Mouse (Mus musculus): ENCODE data around the gene Ranbp3.
"Not testable (repeated sequence)": the region's sequence is repeated elsewhere in the genome, so short reads cannot be mapped to it uniquely, and the experiment has no call there.

Ranbp3 gene

DNA sequence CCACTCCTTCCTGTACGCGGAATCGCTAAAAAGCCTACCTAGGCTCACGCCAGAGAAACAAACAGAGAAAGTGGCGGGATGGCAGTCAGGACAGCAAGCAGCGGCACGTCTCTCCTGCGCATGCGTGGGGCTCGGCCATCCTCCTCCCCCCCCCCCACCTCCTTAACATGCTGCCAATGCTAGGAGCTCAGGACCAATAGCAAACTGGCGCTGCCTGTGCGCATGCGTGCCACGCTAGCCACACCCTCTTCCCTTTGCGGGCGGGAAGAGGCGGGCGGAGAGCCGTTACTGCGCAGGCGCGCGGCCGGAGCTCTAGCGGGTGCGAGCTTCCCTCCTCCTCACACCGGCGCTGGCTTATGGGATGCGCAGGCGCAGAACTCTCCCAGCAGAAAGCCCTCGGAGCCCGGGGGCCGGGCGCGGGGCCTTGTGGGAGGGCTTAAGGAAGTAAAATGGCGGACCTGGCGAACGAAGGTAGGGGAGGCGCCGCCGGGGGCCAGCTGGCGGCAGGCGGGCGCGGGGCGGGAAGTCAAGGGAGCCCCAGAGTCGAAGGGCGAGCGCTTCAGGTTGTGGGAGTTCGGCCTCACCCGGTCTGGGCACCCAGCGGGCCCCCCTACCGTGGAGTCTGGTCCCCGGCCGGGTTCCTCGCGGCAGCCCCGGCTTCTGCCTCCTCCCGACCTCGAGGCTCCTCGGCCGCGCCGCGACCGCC is at the start of gene Ranbp3:
Ranbp3 (plus strand) TSS at position 354 of the 706 bp plus-strand sequence.
- peak; percentile 99 for DNase-seq

DNA sequence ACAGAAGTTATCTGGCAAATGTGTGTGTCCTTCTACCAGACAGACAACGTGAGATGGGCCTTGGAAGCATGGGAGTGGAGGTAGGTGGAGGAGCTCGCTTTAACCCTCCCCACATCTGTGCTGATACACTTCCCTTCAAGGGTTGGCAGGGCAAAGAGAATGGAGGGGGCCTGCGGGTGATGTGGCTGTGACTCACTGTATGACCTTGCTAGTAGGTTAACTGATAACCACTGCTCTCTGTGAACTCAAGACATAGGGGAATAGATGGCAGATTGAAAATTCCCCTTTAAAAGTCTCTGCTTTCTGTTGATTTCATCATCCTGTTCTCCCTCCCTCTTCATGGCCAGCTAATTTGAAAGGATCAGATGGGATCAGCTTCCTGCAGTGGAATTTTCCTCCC is 47.6 kb upstream of the Ranbp3 start:
- no peak for DNase-seq

DNA sequence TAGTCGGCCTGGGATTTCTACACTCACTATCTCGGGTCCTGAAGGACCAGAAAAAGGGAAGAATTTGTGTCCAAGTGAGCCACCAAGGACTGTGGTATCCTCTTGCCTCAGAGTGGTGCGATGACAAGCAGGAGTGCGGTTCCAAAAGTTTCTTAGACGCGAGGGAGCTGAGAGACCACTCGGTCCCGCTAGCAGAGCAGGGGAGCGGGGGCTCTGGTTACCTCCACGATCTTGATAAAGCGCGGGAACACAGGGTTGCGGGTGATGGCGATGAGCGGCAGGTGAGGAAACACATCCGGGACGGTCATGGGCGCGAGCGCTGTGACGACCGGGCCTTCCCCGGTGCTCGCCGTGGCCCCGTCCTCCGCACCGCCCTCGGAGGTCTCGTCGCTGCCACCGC is 46.8 kb upstream of the Ranbp3 start:
- no peak for DNase-seq

DNA sequence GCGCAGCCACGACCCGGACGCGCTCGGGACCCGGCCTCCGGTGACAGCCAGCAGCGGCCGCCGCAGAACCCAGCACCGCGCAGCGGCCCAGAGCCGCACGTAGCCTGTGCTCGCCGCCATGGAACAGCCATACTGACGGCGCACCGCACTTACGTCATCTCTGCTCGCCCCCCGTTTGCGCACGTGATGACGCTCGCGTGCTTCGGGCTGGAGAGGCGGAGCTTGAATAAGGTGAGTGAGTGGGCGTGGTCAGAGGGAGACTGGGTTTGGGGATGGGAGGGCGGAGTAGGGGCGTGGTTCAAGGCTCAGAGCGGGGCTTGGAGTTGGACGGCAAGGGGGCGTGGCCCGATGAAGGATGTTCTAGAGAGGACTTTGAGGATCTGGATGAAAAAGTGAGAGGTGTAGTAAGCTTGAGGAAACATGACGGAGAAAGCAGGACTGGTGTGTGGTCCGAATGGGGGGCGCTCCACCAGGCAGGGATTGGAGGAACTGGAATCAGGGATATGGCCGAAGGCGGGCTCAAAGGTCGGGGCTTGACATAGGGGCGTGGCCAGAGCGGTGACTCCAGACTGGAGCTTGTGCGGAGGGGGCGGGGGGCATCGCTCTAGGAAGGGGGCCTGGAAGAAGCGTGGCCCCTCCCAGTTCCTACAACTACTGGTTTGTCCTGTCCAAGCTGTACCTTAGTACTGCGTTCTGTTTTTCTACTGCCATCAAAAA is 46.2 kb upstream of the Ranbp3 start, which contains the start of gene Lonp1:
Lonp1 (minus strand) TSS at position 134 of the 717 bp plus-strand sequence.
- peak; percentile 95 for DNase-seq

DNA sequence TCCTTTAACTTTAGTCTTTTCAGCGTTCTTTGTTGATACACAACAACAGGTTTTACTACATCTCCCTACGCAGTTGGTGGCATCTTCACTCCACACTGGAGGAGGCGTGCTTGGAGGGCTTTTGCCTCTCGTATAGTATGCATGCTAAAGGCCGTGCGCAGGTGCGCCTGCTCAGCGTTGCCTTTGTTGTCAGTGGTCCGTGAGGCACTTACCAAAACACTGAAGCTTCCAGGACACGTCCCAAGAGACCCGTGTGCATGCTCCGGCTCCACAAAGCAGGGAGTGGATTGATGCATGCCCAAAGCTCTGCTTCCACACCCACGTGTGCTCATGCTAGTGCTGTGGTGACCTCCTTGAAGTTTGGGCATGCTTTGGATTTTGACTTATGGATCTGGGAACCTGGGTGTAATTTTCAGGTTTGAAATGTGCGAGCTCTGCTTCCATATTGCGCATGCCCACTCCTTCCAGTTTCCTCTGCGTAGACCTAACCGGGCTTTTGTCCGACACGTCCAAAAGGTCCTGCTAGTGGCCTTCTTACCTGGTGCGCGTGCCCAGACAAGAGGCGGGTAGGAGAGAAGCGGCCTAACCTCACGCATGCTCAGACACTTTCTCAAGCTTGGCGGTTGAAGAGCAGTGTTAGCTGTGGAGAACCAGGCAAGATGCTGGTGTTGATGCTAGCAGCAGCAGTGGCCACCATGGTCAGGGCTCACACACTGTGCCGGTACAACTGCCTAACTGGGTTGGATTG is 45.4 kb upstream of the Ranbp3 start, which contains the start of gene Catsperd:
Catsperd (plus strand) TSS at position 614 of the 748 bp plus-strand sequence.
- no peak for DNase-seq

DNA sequence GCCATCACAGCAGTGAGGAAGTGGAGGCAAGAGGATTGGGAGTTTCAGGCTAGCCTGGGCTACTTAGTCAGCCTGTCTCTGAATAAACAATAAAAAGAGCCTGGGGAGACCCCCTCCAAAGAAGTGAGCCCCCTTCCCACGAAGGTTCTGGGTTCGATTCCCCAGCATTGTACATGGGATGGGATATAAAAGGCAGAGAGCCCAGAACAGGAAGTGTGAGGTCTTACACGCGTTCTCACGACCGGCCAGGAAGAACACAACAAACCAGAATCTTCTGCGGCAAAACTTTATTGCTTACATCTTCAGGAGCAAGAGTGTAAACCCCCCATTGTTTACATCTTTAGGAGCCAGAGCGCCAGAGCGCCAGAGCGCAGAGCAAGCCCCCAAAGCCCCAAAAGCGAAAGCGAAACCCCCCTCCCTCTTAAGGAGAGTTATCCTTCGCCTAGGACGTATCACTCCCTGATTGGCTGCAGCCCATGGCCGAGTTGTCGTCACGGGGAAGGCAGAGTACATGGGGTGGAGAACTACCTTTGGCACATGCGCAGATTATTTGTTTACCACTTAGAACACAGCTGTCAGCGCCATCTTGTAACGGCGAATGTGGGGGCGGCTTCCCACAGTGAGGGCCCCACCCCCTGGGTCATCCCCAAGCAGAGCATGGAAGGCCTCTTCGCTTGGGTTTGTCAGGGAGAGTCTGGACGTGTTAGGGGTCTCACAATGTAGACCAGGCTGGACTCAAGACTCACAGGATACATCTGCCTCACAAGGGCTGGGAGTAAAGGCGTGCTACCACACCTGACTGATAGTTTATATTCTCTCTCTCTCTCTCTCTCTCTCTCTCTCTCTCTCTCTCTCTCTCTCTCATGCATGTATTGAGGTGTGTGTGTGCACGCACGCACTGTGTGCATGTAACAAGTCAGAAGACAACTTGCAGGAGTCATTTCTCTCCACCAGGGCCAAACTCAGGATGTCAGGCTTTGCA is 43.0 kb upstream of the Ranbp3 start:
- DNase-seq: not testable (repeated sequence)

DNA sequence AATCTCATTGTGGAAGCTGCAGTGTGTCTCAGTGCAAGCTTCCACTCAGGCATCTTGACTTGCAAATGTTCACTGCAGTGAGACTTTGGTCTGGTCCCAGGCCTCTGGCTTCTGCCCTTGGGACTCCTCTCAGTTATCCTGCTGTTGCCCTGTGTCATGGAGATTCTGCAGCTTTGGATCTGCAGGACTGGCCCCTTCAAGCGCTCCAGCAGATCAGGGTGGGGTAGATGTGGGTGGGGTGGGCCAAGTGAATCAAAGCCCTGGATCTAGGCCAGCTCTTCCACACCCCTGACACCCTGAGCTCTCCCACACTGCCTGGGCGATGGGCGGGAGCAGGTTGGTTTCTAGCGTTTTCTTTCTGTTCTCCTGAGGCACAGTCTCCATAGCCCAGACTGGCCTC is 41.3 kb upstream of the Ranbp3 start:
- DNase-seq: no peak

DNA sequence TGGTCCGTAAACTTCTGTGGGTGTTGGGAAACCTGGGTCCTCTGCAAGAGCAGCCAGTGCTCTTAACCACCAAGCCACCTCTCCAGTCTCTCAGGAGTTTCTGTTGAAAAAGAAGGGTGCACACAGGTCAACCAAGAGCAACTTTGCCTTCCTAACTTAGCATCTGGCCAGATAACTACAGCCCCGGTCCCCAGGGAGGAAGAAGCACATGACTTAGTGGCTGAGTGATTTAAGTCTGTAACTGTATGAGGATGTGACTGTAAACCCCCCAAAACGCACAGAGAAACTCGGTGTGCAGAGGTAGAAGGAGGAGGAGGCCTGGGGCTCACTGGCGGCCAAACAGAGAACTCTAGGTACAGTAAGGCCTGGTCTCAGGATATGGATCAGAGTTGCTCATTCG is 39.1 kb upstream of the Ranbp3 start:
- DNase-seq: no peak

DNA sequence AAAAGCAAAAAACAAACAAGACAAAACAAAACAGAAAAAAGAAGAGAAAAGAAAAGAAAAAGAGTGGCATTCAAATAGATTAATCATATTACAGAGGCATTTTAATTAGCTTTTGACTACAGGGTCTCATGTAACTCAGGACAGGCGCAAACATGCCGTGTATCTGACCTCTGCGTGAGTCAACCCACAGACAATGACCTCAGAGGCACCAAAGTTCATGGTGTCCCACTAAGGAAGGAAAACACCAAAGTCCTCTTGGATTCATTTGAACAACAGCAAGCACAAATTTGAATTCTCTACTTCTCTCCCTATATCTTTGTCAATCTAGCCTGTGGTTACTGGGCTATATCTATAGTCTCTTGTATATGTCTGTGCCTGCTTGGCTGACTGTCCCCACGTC is 29.9 kb upstream of the Ranbp3 start:
- no peak for DNase-seq

DNA sequence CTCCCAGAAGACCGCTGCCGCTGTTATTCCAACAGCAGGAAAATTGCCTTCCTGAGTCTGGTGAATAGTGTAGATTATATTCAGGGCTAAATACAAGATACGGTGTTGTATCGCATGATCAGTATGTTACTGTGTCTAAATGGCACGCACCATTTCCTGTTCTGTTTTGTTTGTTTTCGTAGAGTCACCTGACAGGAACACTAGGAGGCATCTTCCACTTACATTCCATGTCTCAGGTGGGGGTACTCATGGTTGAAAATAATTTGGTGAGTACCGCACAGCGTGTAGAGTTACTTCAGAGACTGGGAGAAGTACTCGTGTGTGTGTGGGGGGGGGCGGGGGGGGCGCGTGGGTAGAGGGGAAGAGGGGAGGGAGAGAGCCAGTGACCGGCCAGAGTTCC is 25.5 kb upstream of the Ranbp3 start:
- no peak for DNase-seq

DNA sequence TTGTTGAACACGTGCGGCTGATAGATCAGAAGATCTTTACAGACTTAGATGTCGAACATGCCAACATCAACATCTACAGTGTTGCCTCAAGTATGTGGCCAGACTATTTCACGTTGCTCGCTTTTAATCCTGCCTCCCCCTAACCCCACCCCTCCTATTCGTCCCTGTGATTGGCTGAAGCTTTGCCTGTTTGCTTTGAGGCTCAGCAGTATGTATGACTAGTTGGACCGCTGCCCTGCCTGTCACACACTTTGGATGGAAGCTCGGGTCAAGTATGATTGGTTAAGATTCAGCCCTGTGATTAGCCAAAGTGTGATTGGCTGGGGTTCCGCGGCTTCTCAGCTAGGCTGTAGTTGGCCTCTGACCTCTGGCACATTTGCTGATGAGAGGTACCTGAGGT is 21.3 kb upstream of the Ranbp3 start:
- no peak for DNase-seq

DNA sequence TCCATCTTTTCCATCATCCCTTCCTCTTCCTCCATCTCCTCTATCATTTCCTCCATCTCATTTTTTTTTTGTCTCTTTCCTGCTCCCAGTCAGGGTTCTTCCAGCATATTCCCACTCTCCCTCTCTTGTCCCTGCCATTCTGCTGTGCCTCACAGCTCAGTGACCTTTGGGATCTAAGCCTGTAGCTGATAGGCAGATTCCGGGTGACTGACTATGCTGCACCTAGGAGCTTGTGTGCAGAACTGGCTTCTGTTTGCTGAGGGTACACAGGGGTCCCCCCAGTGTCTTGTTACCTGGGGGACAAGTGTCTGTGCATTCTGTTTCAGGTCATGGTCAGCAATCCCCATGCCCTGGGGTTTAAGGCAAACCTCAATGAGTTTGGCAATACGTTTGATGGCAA is 18.3 kb upstream of the Ranbp3 start:
- no peak for DNase-seq

DNA sequence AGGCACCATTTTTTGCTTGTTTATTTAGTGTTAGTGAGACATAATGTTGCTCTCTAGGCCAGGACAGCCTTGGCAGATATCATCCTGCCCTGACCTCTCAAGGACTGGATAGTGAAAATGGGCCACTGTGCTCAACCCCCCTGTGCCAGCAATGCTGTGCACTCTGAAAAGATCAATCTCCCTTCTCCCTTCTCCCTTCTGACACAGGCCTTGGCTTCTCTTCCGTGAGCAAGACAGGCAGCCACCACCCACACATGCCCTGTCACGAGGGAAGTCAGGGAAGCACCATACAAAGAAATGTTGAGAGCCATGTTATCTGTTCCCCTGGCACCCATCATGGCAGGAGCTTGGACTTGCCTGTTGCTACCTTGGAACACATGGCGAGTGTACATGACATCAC is 17.8 kb upstream of the Ranbp3 start:
- no peak for DNase-seq

DNA sequence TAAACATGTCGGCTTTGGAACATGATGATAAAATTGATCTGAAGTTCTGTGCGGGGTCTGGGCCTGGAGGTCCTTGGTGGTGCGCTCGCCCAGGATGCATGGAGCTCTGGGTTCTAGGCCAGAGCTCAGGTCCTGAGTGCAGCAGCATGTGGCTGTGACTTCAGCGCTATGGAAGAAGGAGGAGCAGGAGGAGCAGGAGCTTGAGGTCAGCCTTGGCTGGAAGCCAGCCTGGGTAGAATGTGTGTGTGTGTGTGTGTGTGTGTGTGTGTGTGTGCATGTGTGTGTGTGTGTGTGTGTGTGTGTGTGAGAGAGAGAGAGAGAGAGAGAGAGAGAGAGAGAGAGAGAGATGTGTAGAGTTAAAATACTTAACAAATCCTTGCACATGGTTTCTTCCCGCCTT is 16.9 kb upstream of the Ranbp3 start:
- no peak for DNase-seq

DNA sequence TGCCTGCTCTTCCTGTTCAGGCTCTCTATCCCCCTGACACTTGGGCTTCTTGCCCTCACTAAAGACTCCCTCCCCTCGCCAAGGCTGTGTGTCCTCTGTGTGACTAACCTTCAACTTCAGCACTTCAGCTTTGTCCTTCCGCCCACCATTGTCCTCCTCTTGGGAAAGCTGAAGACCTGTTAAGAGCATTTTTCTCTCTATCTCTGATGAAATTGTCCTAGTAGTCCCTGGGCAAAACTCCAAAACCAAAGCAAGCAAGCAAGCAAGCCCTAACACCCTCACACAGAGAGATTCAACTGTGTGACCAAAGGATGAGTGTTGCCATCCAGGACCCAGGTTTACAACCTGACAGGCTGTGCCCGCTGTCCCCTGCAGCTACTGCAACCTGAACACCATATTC is 9.4 kb upstream of the Ranbp3 start:
- DNase-seq: no peak

DNA sequence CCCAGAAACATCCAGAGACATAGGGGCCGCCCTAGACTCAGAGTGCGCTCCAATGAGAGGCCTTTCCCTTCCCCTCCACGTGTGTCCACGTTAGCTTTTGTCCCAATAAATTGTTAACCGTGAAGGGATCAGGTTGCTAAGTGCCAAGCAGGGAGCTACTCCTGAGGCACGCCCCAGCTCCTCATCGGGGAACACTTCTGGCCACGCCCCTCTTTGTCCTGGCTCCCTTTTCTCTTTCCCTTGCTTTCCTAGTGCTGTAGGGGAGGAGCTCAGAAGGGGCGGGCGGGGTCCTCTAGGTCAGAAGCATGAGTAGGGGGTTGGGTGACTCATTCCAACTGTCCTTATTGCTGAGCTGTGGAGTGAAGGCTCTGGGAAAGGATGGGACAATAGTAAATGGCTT is 8.8 kb upstream of the Ranbp3 start:
- no peak for DNase-seq

DNA sequence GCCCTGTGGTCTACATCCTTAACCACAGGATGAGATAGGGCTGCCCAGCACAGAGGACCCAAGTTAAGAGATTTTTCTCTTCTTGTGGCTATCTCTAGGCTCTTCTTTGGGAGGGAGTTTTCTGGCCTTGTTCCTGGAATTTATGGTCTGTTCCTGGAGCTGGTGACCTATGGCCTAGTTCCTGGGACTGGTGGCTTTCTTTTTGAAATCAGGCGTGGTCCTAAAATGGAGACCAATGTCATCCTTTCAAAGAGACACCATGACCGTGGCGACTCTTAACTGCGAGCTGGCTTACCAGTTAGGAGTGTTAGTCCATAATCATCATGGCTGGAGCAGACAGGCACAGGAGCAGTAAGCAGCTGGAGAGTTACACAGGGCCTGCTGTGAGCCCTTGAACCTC is 6.7 kb upstream of the Ranbp3 start:
- DNase-seq: no peak

DNA sequence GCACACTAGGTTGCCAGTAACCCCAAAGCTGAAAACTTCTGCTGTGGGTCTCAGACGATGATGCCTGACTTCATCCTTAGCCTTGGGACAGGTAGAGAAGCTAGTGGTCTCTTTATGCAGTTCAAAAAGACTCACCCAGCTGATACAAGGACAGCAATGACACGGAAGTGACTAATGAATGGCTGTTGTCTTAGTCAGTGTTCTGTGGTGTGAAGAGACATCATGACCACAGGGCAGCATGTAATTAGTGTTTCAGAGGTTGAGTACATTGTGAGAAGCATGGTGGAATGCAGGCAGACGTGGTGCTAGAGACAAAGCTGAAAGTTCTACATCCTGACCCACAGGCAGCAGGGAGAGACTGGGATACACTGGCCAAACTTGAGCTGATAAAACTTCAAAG is 5.5 kb upstream of the Ranbp3 start:
- DNase-seq: no peak

DNA sequence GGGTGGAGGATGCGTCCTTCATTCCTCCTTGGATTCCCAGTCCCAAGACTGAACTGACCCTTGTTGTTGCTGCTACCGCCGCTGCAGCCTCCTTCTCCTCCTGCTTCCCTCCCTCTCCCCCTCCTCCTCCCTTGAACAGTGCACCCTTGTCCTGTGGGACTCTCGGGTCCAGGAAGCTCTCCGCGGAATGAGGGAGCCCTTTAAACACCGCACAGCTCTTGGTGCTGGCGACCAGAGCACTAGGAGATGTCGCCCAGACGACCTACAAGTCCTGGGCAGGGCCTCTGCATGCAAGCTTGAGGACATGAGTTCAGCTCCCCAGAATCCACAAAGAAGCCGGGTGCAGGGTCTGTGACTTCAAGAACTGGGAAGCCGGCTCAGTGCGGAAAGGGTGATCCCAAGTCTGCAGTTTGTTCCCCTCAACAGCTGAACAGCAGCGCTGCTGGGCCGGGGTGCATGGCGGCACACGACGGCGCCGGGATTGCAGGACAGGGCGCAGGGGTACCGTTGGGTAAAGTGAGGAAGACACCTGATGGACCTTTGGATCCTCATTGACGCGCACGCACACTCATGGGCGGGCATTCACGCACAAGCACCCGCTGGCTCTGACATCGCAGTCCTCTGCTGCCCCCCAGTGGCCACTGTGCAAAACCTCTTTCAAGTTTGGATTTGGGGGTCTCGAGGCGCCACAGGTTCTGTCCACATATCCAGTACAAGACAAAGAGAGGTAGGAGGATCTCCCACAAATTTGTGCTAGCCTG is 4.5 kb upstream of the Ranbp3 start:
- peak; percentile 98 for DNase-seq

DNA sequence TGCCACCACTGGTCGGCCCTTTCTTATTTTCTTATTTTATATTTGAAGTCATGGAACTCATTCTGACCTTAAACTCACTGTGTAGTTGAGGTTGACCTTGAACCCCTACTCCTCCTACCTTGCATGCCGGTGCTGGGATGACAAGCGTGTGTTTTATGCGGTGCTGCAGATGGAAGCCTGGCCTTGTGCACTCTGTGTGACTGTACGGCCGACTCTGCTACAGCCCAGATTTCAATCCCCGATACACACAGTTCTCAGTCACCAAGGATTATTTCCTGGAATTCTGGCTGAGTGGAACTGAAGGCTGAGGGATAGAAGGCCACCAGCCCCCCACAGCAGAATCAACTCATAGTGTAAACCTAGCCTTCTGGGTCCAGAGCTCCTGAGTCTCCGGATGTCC is 3.3 kb upstream of the Ranbp3 start:
- no peak for DNase-seq

DNA sequence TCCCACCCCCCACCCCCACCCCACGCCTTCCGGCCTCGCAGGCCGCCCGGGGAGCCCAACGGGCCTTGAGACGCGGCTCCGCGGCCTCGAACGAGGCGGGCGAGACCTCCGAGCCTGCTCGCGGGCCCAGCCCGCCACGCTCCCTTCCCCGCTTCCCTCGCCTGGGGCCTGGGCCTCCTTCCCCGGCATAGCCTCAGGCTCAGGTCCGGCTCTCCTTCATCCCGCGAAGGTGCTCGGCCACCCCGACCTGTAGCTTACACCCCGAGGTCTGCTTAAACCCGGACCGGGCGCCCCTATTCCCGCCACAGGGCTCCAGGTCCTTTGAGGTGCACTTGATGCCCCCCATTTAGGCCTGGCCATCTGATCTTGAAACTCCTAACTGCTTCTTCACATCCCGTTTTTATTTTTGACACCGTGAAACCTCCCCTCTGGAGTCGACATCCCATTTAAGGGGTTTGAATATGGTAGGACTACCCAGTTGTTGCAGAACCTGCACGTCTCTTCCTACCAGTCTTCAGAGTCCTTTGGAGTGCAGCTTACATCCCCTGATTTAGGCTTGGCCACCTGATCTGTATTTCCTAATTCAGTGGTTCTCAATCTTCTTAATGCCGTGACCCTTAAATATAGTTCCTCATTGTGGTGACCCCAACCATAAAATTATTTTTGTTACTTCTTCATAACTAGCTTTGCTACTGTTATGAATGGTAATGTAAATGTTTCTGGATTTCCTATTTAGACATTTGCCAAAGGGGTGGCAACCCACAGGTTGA is 738 bp downstream of the Ranbp3 start:
- DNase-seq: peak; percentile 34
